Comparison of ENCODE assay signal across 9 mouse cellular contexts in genomic region chr13:30259912-30260560, GRCm38 (mm10).
A peak's percentile ranks its signal among the peaks of the same experiment; 100 is the strongest.
DNase-seq lines count a peak whose midpoint lies in the region; ATAC-seq and TF ChIP-seq lines count a peak whose summit lies in the region.
"Had no signal": no experiment of that assay in that cellular context is flagged by ENCODE, and none has a peak within 500 bp of the region (broad histone marks: within the 10 kb centered on the region; RNA-seq: fewer than 3 reads in every experiment).

No protein-coding gene starts in this region.

- TF ChIP-seq CTCF in lung, embryonic 14.5 days (IDR thresholded peaks at IDR 0.05; ENCODE audit: low read depth), result peak; percentile 93

- H3K9me3 ChIP-seq in ES-E14 (ENCODE audit: control insufficient read depth, insufficient read depth, low read depth, low read length), result no peaks in the 10 kb centered on the region
- no peaks in the 10 kb centered on the region for H3K9me3 ChIP-seq in lung, embryonic 14.5 days (ENCODE audit: low read depth, low read length)
- H3K9me3 ChIP-seq: liver, embryonic 15.5 days had no signal

- no peaks in the 10 kb centered on the region for H3K36me3 ChIP-seq in ES-E14 (ENCODE audit: control insufficient read depth, insufficient read depth, low read length, poor library complexity, severe bottlenecking)
- no peaks in the 10 kb centered on the region for H3K36me3 ChIP-seq in lung, embryonic 14.5 days (ENCODE audit: insufficient read depth)
- H3K36me3 ChIP-seq: liver, embryonic 15.5 days had no signal

- no peaks in the 10 kb centered on the region for H3K27me3 ChIP-seq in lung, embryonic 14.5 days (ENCODE audit: insufficient read depth, low read length)
- H3K27me3 ChIP-seq: liver, embryonic 15.5 days had no signal

- in situ Hi-C loops in ES-E14 (cut with MboI; ENCODE audit: low sequenced_read_pairs in 2 of 2, unreplicated experiment in 2 of 2), result loop anchor here (10.0 to 25.0 kb wide), 3 partner anchors 265 to 398 kb away; partner anchors contain the start of genes Cdkal1 (in 1 of the 2) and Uqcrfs1 (in 1 of the 2)

- intact Hi-C loops in heart, postnatal 14 days (cut with DNase I), result loop anchor here (1.0 to 10.0 kb wide), 3 partner anchors 166 to 403 kb away; partner anchors contain the start of genes Cdkal1 and E2f3

- no peaks in the 10 kb centered on the region; a peak in 1 of 4 replicates for H3K4me1 ChIP-seq in ES-E14 (ENCODE audit: control insufficient read depth in 2 of 2, insufficient read depth in 2 of 2, low read length in 2 of 2, poor library complexity in 1 of 2)
- no peaks in the 10 kb centered on the region for H3K4me1 ChIP-seq in lung, embryonic 14.5 days (ENCODE audit: insufficient read depth)
- H3K4me1 ChIP-seq: liver, embryonic 15.5 days had no signal

- no peak overlapping the region for H3K4me3 ChIP-seq in ES-E14 (ENCODE audit: insufficient read depth in 1 of 2, low read depth in 1 of 2, low read length in 2 of 2, poor library complexity in 1 of 2, severe bottlenecking in 1 of 2)
- H3K4me3 ChIP-seq in lung, embryonic 14.5 days (ENCODE audit: low read depth, low read length), result no peak overlapping the region
- H3K4me3 ChIP-seq: liver, embryonic 15.5 days had no signal

- ATAC-seq in lung, embryonic 14.5 days (ENCODE audit: insufficient read depth), result peak; percentile 77

- no peak overlapping the region for H3K4me2 ChIP-seq in lung, embryonic 14.5 days
- H3K4me2 ChIP-seq: liver, embryonic 15.5 days had no signal

- 13% methylated on average over 8 of the region's 8 CpGs for WGBS in large intestine, adult 2 months
- WGBS in lung, embryonic 14.5 days, result 12% methylated on average over 8 of the region's 8 CpGs

- no peak overlapping the region for H3K27ac ChIP-seq in ES-E14 (ENCODE audit: insufficient read depth, low read depth, low read length, poor library complexity, severe bottlenecking)
- no peak overlapping the region for H3K27ac ChIP-seq in lung, embryonic 14.5 days (ENCODE audit: low read depth)
- H3K27ac ChIP-seq: liver, embryonic 15.5 days had no signal

- H3K9ac ChIP-seq in ES-E14 (ENCODE audit: insufficient read depth, low read depth, low read length, poor library complexity, severe bottlenecking), result no peak overlapping the region
- no peak overlapping the region for H3K9ac ChIP-seq in lung, embryonic 14.5 days
- H3K9ac ChIP-seq: liver, embryonic 15.5 days had no signal

- DNase-seq in ES-E14 (ENCODE audit: low read depth, low spot score), result peak; percentile 88
- peak; percentile 43 for DNase-seq in brain, embryonic 18.5 days (ENCODE audit: low read depth, low spot score)
- DNase-seq in fibroblast of lung, adult 2 months (ENCODE audit: low read depth), result peak; percentile 61
- peak; percentile 71 to 80 for DNase-seq in heart, postnatal 14 days
- peak; percentile 73 for DNase-seq in large intestine, adult 2 months (ENCODE audit: low read depth, low spot score)
- peak; percentile 94 for DNase-seq in lung, embryonic 14.5 days
- DNase-seq in ovary, postnatal 14 days (ENCODE audit: low spot score), result peak; percentile 73
- DNase-seq in thymus, postnatal 10 days (ENCODE audit: low spot score in 2 of 2), result peak; percentile 42 to 73

TF ChIP-seq in ES-E14, 5 proteins besides CTCF, POLR2A, EP300 and RAD21:
- no peak for TF ChIP-seq HCFC1 (IDR thresholded peaks at IDR 0.05; ENCODE audit: borderline replicate concordance, insufficient read depth, low read length)
- peak; percentile 51; the same call in 1 of the 2 replicates for TF ChIP-seq MAFK (IDR thresholded peaks at IDR 0.05; ENCODE audit: insufficient read depth, low read depth, low read length)
- peak; percentile 84 for TF ChIP-seq ZC3H11A (IDR thresholded peaks at IDR 0.05; ENCODE audit: borderline replicate concordance, low read depth, low read length)
TF ChIP-seq in ES-E14: peak in this region for 2.

Comparison
In these comparisons a context has a peak if more than half of its experiments do, and no peak if none do; other contexts are left out.
1. DNase-seq: peak in every context shown above with its lines; median percentile 94 in lung, embryonic 14.5 days; 88 in ES-E14; 76 in heart, postnatal 14 days; 73 in large intestine, adult 2 months; 73 in ovary, postnatal 14 days; 61 in fibroblast of lung, adult 2 months; 58 in thymus, postnatal 10 days; 43 in brain, embryonic 18.5 days.